Mouse (Mus musculus) cerebellum, adult 2 months (tissue): Measurements from ENCODE around the gene Unc5cl. TPM values are rescaled to one million over a fixed set of nuclear protein-coding genes. Genes with fewer than 3 reads are reported as not detected.

Experiments used
- DNase-seq, 2 experiments: peaks; one replicate each; pipeline ENCODE4 v3.0.0; 2021
- H3K27ac ChIP-seq: fragments of 200-500 bp; 2 replicates; pipeline ENCODE4 v1.5.1; 2012; ENCODE audit warnings: low read length, control low read depth, inconsistent platforms; ENCODE audit not compliant: insufficient read depth
- H3K27me3 ChIP-seq: fragments of 200-500 bp; 2 replicates; pipeline ENCODE4 v1.6.1; 2012; ENCODE audit warnings: inconsistent platforms, mild to moderate bottlenecking, low read length, moderate library complexity; ENCODE audit not compliant: control insufficient read depth, insufficient read depth
- H3K4me1 ChIP-seq: fragments of 200-500 bp; 2 replicates; pipeline ENCODE4 v1.6.1; 2011; ENCODE audit warnings: low read length; ENCODE audit not compliant: control insufficient read depth, insufficient read depth
- H3K4me3 ChIP-seq: fragments of 200-500 bp; replicated peaks from 2 replicates; pipeline ENCODE3; 2011; ENCODE audit warnings: mild to moderate bottlenecking, low read depth, low read length, control low read depth; ENCODE audit not compliant: insufficient read depth
- CTCF ChIP-seq: fragments of 200-500 bp; IDR thresholded peaks from 2 replicates; pipeline ENCODE4 v1.5.1; 2011; ENCODE audit warnings: low read depth, mild to moderate bottlenecking, control low read depth, low read length, moderate library complexity, borderline replicate concordance; ENCODE audit not compliant: insufficient read depth
- POLR2A ChIP-seq: fragments of 200-500 bp; IDR thresholded peaks from 2 replicates; pipeline ENCODE4 v1.6.1; 2011; ENCODE audit warnings: low read length, control low read depth, borderline replicate concordance; ENCODE audit not compliant: insufficient read depth
- WGBS: fragments of 180-500 bp; shearing (Covaris S2); methylation state at CpG from one replicate; pipeline ENCODE4 v1.1.7; 2018; 5-methylcytosine and 5-hydroxymethylcytosine counted together
- polyA plus RNA-seq: library from polyadenylated mRNA; depleted of rRNA; stranded (reverse); fragments of >200 nt; gene quantifications from 2 replicates; pipeline ENCODE4 v1.2.3, GENCODE M21; 2012

Gene Unc5cl
- polyA plus RNA-seq, 1 experiment, result 0.16 TPM

- no peak for DNase-seq
- Histone ChIP-seq H3K4me1 (no peaks in the 10 kb centered on the region), H3K27me3 (no peaks in the 10 kb centered on the region), H3K4me3 (no peak within 1 kb of the TSS), H3K27ac (no peak within 1 kb of the TSS)
- WGBS, result 88% methylated on average over 7 of the region's 7 CpGs
- TF ChIP-seq POLR2A, result no peak
- TF ChIP-seq CTCF, result no peak
Observed at GRCm38 (mm10) chr17:48451353-48451675, 3.4 kb upstream of the Unc5cl start, which contains the start of gene Tspo2. Gene Tspo2, minus strand, starts transcription at chr17:48451522.

GRCm38 (mm10) chr17:48451753-48452444, 2.8 kb upstream of the Unc5cl start:
- no peaks in the 10 kb centered on the region for H3K4me1 ChIP-seq
- H3K27me3 ChIP-seq, result no peaks in the 10 kb centered on the region
- TF ChIP-seq POLR2A, result no peak
- no peak for TF ChIP-seq CTCF
- no peak overlapping the region for H3K27ac ChIP-seq
- WGBS, result 33% methylated on average over 9 of the region's 9 CpGs
- H3K4me3 ChIP-seq, result no peak overlapping the region
- no peak for DNase-seq

GRCm38 (mm10) chr17:48453489-48453888, 1.2 kb upstream of the Unc5cl start:
- H3K4me1 ChIP-seq, result no peaks in the 10 kb centered on the region
- H3K4me3 ChIP-seq, result no peak overlapping the region
- TF ChIP-seq POLR2A (no peak), CTCF (no peak)
- no peak for DNase-seq
- WGBS, result 91% methylated on average over 7 of the region's 7 CpGs
- H3K27me3 ChIP-seq, result no peaks in the 10 kb centered on the region
- H3K27ac ChIP-seq, result no peak overlapping the region

GRCm38 (mm10) chr17:48454190-48454589, 511 bp upstream of the Unc5cl start:
- 67% methylated on average over 7 of the region's 7 CpGs for WGBS
- no peaks in the 10 kb centered on the region for H3K27me3 ChIP-seq

GRCm38 (mm10) chr17:48455955-48456354, 1.3 kb downstream of the Unc5cl start:
- 100% methylated on average over 2 of the region's 2 CpGs for WGBS
- no peak overlapping the region for H3K4me3 ChIP-seq
- TF ChIP-seq POLR2A (no peak), CTCF (no peak)
- no peaks in the 10 kb centered on the region for H3K27me3 ChIP-seq
- no peak for DNase-seq
- H3K4me1 ChIP-seq, result no peaks in the 10 kb centered on the region
- H3K27ac ChIP-seq, result no peak overlapping the region

More at GRCm38 (mm10) chr17:48454190-48454589, 511 bp upstream of the Unc5cl start:
- Histone ChIP-seq H3K27ac (no peak overlapping the region), H3K4me3 (no peak overlapping the region), H3K4me1 (no peaks in the 10 kb centered on the region)
- DNase-seq, result no peak
- no peak for TF ChIP-seq POLR2A

- H3K27ac ChIP-seq, result no peak overlapping the region
- no peaks in the 10 kb centered on the region for H3K27me3 ChIP-seq
- no peak overlapping the region for H3K4me3 ChIP-seq
- WGBS, result 87% methylated on average over 13 of the region's 13 CpGs
- TF ChIP-seq POLR2A (no peak), CTCF (no peak)
- DNase-seq, result no peak
- no peaks in the 10 kb centered on the region for H3K4me1 ChIP-seq
Observed at GRCm38 (mm10) chr17:48457971-48458653, 3.4 kb downstream of the Unc5cl start.

GRCm38 (mm10) chr17:48462096-48462495, 7.4 kb downstream of the Unc5cl start:
- no peak for TF ChIP-seq CTCF
- no peak for TF ChIP-seq POLR2A
- 92% methylated on average over 13 of the region's 13 CpGs for WGBS
- Histone ChIP-seq H3K27me3 (no peaks in the 10 kb centered on the region), H3K4me3 (no peak overlapping the region), H3K27ac (no peak overlapping the region), H3K4me1 (no peaks in the 10 kb centered on the region)
- DNase-seq, result no peak

- WGBS, result 95% methylated on average over 4 of the region's 4 CpGs
- no peak for TF ChIP-seq CTCF
- no peak for TF ChIP-seq POLR2A
Observed at GRCm38 (mm10) chr17:48463391-48463790, 8.7 kb downstream of the Unc5cl start.

More at GRCm38 (mm10) chr17:48463391-48463790, 8.7 kb downstream of the Unc5cl start:
- Histone ChIP-seq H3K4me1 (no peaks in the 10 kb centered on the region; the same call in 1 of the 2 replicates), H3K4me3 (no peak overlapping the region), H3K27me3 (no peaks in the 10 kb centered on the region), H3K27ac (no peak overlapping the region)
- DNase-seq, result no peak
